Mouse (Mus musculus) stomach, embryonic 15.5 days (tissue): ENCODE measurements around the gene Pigp. TPM values are rescaled to one million over a fixed set of nuclear protein-coding genes. Genes with fewer than 3 reads are reported as not detected.

Experiments used
- ATAC-seq: fragments of 200-750 bp; cut with Nextera tagmentation; 2 replicates; pipeline ENCODE4 v1.8.0; 2017; ENCODE audit warnings: low read depth, moderate number of reproducible peaks, moderate TSS enrichment; ENCODE audit not compliant: insufficient read depth, low FRiP score
- H3K27ac ChIP-seq: fragments of 300-500 bp; sonication (generic); 2 replicates; pipeline ENCODE4 v1.5.1; 2015; ENCODE audit warnings: mild to moderate bottlenecking, inconsistent platforms
- H3K27me3 ChIP-seq: fragments of 300-500 bp; sonication (generic); replicated peaks from 2 replicates; pipeline ENCODE4 v1.6.1; 2015; ENCODE audit warnings: inconsistent platforms
- H3K36me3 ChIP-seq: fragments of 300-500 bp; sonication (generic); 2 replicates; pipeline ENCODE4 v1.6.1; 2015; ENCODE audit warnings: inconsistent platforms
- H3K4me1 ChIP-seq: fragments of 300-500 bp; sonication (generic); 2 replicates; pipeline ENCODE4 v1.6.1; 2015; ENCODE audit warnings: inconsistent platforms
- H3K4me2 ChIP-seq: fragments of 300-500 bp; sonication (generic); 2 replicates; pipeline ENCODE4 v1.6.1; 2015; ENCODE audit warnings: mild to moderate bottlenecking, inconsistent platforms
- H3K4me3 ChIP-seq: fragments of 300-500 bp; sonication (generic); replicated peaks from 2 replicates; pipeline ENCODE4 v1.5.1; 2015; ENCODE audit warnings: inconsistent platforms
- H3K9ac ChIP-seq: fragments of 300-500 bp; sonication (generic); 2 replicates; pipeline ENCODE4 v1.6.1; 2015; ENCODE audit warnings: inconsistent platforms
- H3K9me3 ChIP-seq: fragments of 300-500 bp; sonication (generic); 2 replicates; pipeline ENCODE4 v1.6.1; 2016; ENCODE audit warnings: inconsistent platforms
- WGBS: fragments of 180-500 bp; shearing (Covaris S2); methylation state at CpG from one replicate; pipeline ENCODE4 v1.1.7; 2015; 5-methylcytosine and 5-hydroxymethylcytosine counted together
- polyA plus RNA-seq: library from polyadenylated mRNA; unstranded; fragments of >200 nt; fragmentation: Nextera tagmentation; extraction: Ambion mirVana; gene quantifications from 2 replicates; pipeline ENCODE4 v1.2.1, GENCODE M21; 2015

Pigp gene
- polyA plus RNA-seq, 1 experiment from 2014 or later: 121 TPM

- no peaks in the 10 kb centered on the region for H3K27me3 ChIP-seq
- peak overlapping the region; percentile 75 for H3K4me3 ChIP-seq
- H3K9me3 ChIP-seq: no peaks in the 10 kb centered on the region
- ATAC-seq: peak; percentile 89
- no peaks in the 10 kb centered on the region for H3K36me3 ChIP-seq
- H3K4me1 ChIP-seq: peaks cover 12% of the 10 kb centered on the region
- peak overlapping the region; percentile 100 for H3K27ac ChIP-seq
- WGBS: under 1% methylated on average over 20 of the region's 20 CpGs
- H3K4me2 ChIP-seq: peak overlapping the region; percentile 90
- H3K9ac ChIP-seq: peak overlapping the region; percentile 53; the same call in 1 of the 2 replicates
These were observed 58.9 kb downstream of the Pigp start for GRCm38 (mm10) chr16:94312663-94313228.

- no peaks in the 10 kb centered on the region for H3K9me3 ChIP-seq
- WGBS: 67% methylated on average over 4 of the region's 4 CpGs
- H3K36me3 ChIP-seq: no peaks in the 10 kb centered on the region
- no peak overlapping the region for H3K27ac ChIP-seq
- peaks cover 17% of the 10 kb centered on the region for H3K4me1 ChIP-seq
- no peaks in the 10 kb centered on the region for H3K27me3 ChIP-seq
- H3K4me3 ChIP-seq: no peak overlapping the region; the same call in 1 of the 2 replicates
- no peak for ATAC-seq
- no peak overlapping the region for H3K9ac ChIP-seq
- peak overlapping the region; percentile 90 for H3K4me2 ChIP-seq
These were observed 59.7 kb downstream of the Pigp start for GRCm38 (mm10) chr16:94311931-94312330.

GRCm38 (mm10) chr16:94311416-94311815 lies 60.2 kb downstream of the Pigp start:
- H3K4me3 ChIP-seq: no peak overlapping the region
- no peaks in the 10 kb centered on the region for H3K27me3 ChIP-seq
- no peaks in the 10 kb centered on the region for H3K36me3 ChIP-seq
- no peak overlapping the region for H3K9ac ChIP-seq
- no peaks in the 10 kb centered on the region for H3K9me3 ChIP-seq
- no peak for ATAC-seq
- no peak overlapping the region for H3K27ac ChIP-seq
- H3K4me2 ChIP-seq: no peak overlapping the region
- WGBS: 48% methylated on average over 1 of the region's 1 CpGs
- H3K4me1 ChIP-seq: peaks cover 17% of the 10 kb centered on the region

- Histone ChIP-seq H3K4me1 (peaks cover 16% of the 10 kb centered on the region), H3K9me3 (no peaks in the 10 kb centered on the region), H3K4me3 (no peak overlapping the region), H3K9ac (no peak overlapping the region), H3K36me3 (no peaks in the 10 kb centered on the region), H3K4me2 (no peak overlapping the region), H3K27me3 (no peaks in the 10 kb centered on the region), H3K27ac (no peak overlapping the region)
- ATAC-seq: no peak
- 74% methylated on average over 4 of the region's 4 CpGs for WGBS
These were observed 62.6 kb downstream of the Pigp start for GRCm38 (mm10) chr16:94309025-94309424.

Other genes starting within 250 kb of the Pigp start
- 9.1 and 11.2 TPM in 2 replicates for gene Hlcs, start 58.3 kb downstream of the Pigp start, polyA plus RNA-seq
- gene Ripply3, start 43.4 kb downstream of the Pigp start, polyA plus RNA-seq: 7.6 and 7.9 TPM in 2 replicates
- gene Ttc3, start 1.2 kb downstream of the Pigp start, polyA plus RNA-seq: 177 and 183 TPM in 2 replicates
- 54.8 and 55.3 TPM in 2 replicates for gene Vps26c, start 155.0 kb upstream of the Pigp start, polyA plus RNA-seq
- gene Dyrk1a, start 198.2 kb upstream of the Pigp start, polyA plus RNA-seq: 8.0 and 9.5 TPM in 2 replicates